Mouse (Mus musculus) left cerebral cortex, adult 2 months (tissue): Measurements from ENCODE around the gene Wdr86. TPM values are rescaled to one million over a fixed set of nuclear protein-coding genes. Genes with fewer than 3 reads are reported as not detected.
A peak's percentile ranks its signal among the peaks of the same experiment; 100 is the strongest.

Experiments used
- DNase-seq, 2 experiments: peaks; one replicate each; pipeline ENCODE4 v3.0.0; 2021 to 2022; ENCODE audit warnings: low spot score in 2 of 2, mixed read lengths in 1 of 2; ENCODE audit errors: extremely low spot score in 1 of 2
- H3K27ac ChIP-seq: fragments of 200-600 bp; 2 replicates; pipeline ENCODE4 v1.8.1; 2022
- H3K4me3 ChIP-seq: fragments of 200-600 bp; 2 replicates; pipeline ENCODE4 v1.8.1; 2022
- CTCF ChIP-seq: fragments of 200-600 bp; IDR thresholded peaks from 2 replicates; pipeline ENCODE4 v1.8.1; 2022; ENCODE audit warnings: antibody characterized with exemption, mild to moderate bottlenecking, moderate library complexity
- intact Hi-C: fragments of 180-260 bp; cut with DNase I; formaldehyde crosslinking; loops from one replicate; pipeline ENCODE4 v1.15.1; 2025
- total RNA-seq, 2 experiments: library from RNA; stranded (reverse); gene quantifications; 2 replicates each; pipeline ENCODE4 v1.2.3; 2021

Wdr86 gene
- total RNA-seq, 2 experiments from 2014 or later, result 0.37 to 0.86 TPM

DNA sequence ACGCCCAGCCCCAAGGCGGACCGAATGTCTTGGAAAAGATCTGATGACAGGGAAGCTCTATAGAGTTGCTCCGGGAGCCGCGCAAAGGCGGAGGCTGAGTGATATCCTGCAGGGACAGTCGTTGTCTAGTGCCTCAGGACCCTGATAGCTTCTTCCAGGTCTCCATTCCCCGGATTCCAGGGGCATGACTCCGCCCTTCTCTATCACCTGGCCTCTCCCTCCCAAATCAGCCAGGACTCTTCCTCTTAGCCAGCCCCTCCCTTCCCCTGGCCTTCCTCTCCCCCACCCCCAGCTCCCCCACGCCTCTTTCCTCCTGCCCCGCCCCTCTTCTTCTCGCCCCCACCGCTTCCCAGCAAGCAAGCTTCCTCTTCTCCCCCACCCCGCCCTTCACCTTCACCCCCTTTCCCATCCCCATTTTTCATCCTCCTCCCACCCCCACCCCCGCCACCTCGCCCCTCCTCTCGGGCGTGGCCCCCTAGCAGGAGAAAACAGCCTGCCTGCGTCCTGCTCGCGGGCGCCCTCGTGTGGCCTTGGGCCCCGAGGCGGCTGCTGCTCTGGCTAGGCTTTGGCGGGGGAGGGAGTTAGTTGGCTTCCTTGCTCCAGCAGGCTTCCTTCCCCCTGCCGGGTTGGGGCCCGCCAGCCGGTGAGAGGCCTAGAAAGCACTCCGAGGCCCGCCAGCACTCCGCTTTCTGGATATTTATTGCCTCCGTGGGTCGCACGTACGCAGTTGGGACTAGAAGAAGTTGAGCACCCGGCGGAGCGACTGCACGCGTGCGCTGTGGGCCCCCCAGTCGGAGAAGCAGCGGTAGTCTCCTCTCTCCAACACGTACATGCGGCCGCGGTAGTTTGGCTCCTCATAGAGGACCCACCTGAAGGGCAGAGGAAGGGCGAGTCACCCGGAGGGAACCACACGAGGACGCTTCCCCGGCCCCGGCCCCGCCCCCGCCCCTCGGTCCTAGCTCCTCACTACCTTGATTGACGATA is 20.1 kb upstream of the Wdr86 start:
- peak; percentile 67 for TF ChIP-seq CTCF
- peak; percentile 84 to 86 for DNase-seq
- intact Hi-C loops, result loop anchor here (1.0 to 2.0 kb wide), 3 partner anchors 30 to 90 kb away; partner anchors contain the start of gene Nub1
- peak overlapping the region; percentile 70 for H3K4me3 ChIP-seq
- H3K27ac ChIP-seq, result peak overlapping the region; percentile 91

DNA sequence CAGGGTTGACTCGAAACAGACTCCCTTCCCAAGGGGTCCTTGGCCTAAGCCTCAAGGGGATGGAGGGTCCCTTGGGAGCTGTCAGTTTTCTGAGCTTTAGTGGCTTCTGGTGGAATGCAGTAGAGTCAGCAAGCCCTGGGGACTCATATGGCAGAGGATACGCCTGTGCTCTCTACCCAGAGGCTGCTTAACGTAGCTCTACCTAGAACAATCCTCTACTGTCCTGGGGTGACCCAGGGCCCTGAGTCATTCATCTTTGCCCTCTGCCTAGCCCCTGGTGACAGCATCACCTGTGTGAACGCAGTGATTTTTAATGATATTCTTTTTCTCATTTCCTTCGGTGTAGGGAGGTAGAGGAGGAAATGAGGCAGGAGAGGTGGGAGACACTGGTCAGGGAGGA is 19.2 kb upstream of the Wdr86 start:
- no peak for DNase-seq
- H3K4me3 ChIP-seq, result no peak overlapping the region; the same call in 1 of the 2 replicates
- intact Hi-C loops, result loop anchor here (1.0 to 2.0 kb wide), 3 partner anchors 31 to 91 kb away; partner anchors contain the start of gene Nub1
- TF ChIP-seq CTCF, result no peak
- peak overlapping the region; percentile 91 for H3K27ac ChIP-seq

DNA sequence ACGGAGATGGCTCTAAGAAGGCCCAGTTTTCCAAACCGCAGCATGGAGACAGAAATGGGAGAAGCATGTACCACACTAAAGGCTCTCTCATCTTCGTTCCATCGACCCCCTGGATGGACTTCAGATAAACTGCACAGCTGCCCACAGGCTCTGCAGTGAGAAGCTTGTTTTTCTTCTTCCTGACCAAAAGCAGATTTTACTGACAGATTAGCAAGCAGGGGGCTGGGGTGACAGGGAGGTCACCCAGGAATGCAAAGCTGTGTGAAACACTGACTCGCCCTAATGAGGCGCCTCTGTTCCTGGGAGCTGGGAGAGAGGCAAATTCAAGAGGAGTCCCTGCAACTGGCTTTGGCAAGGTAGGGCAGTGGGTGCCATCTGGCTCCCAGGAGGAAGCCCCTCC is 17.0 kb upstream of the Wdr86 start:
- intact Hi-C loops, result no loop called here
- DNase-seq, result no peak
- no peak for TF ChIP-seq CTCF
- Histone ChIP-seq H3K4me3 (no peak overlapping the region), H3K27ac (no peak overlapping the region)

DNA sequence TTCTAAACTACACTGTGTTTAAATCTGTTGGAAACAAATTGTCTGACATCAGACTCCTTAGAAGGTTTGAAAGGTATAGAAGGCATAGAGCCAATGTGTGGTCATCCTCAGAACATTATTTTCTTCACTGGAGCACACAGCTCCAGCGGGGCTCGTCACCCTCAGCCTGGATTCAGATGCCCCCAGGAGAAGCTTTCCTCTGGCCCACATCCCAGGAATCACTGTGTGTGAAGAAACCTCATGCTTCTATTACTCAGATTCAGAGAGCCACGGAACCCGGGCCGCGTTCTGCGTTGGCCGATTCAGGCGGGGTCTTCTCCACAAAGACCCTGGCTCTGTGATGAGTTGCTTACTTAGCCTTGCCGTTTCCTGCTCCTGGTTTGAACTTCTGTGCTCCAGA is 13.4 kb upstream of the Wdr86 start:
- intact Hi-C loops, result no loop called here
- Histone ChIP-seq H3K4me3 (no peak overlapping the region), H3K27ac (no peak overlapping the region)
- DNase-seq, result no peak
- TF ChIP-seq CTCF, result no peak

DNA sequence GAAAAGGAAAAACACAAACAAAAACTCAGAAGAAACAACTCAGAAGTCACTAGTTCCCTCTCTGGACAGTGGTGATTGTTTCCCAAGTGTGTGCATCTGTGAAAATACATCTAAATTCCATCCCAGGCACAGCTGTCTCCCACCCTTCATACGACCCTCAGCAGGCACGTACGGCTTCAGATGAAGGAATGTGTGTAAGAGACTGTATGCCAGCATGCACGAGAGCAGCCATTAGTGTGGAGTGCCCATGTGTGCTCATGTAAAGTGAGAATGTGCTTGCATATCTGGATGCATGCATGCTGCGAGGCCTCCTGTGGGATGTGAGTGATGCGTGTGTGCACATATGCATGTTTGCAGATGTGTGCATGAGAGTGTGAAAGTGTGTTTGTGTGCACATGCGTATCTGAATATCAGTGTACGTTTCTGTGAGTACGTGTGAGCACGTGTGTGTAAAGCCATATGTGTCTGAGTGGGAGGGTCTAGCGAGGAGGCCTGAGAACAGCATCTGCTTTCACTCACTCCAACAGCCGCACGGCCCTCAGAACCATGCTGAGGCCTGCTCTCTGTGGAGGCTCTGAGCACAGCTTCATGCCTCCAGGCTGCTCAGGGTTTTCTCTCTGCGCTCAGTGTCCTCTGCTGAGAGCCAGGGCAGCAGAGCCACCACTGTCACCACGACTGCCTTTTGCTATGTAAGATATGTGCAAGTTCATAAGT is 10.8 kb upstream of the Wdr86 start:
- Histone ChIP-seq H3K27ac (no peak overlapping the region), H3K4me3 (no peak overlapping the region)
- DNase-seq, result no peak
- TF ChIP-seq CTCF, result no peak
- intact Hi-C loops, result no loop called here

GRCm38 (mm10) chr5:24739141-24739753 is 8.7 kb upstream of the Wdr86 start:
- intact Hi-C loops, result no loop called here
- Histone ChIP-seq H3K4me3 (no peak overlapping the region), H3K27ac (no peak overlapping the region)
- no peak for TF ChIP-seq CTCF
- peak in 1 of 2 experiments; percentile 31 for DNase-seq

GRCm38 (mm10) chr5:24738517-24738916 is 8.0 kb upstream of the Wdr86 start:
- no peak for TF ChIP-seq CTCF
- intact Hi-C loops, result no loop called here
- no peak overlapping the region for H3K27ac ChIP-seq
- H3K4me3 ChIP-seq, result no peak overlapping the region
- no peak for DNase-seq

- intact Hi-C loops, result no loop called here
- TF ChIP-seq CTCF, result no peak
Observed at GRCm38 (mm10) chr5:24737595-24737994, 7.1 kb upstream of the Wdr86 start.

DNA sequence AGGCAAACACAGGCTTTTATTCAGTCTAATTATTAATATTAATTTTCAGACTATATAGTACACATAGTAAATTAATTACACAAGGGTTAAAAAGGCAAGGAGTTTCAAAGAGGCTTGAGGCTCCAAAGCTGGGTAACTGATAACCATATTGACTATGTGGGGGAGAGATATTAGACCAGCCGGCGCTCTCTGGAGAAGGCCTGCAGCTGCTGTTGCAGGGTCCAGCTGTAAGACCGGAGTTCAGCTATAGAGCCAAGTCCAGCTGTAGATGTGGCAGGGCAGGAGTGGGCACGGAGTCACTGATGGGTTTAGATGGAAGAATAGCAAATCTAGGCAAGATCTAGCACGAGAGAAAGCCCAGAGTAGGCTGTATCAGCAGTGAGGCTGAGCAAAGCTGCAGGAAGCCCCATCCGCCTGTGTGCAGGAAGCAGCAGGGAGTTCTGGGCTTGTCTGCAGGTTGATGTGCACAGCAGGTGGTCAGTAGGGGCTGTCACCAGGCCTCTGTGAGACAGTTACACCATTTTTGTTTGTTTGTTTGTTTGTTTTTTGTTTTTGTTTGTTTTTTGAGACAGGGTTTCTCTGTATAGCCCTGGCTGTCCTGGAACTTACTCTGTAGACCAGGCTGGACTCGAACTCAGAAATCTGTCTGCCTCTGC is 3.4 kb upstream of the Wdr86 start:
- no peak for DNase-seq
- no peak for TF ChIP-seq CTCF
- intact Hi-C loops, result no loop called here
- Histone ChIP-seq H3K4me3 (no peak overlapping the region), H3K27ac (no peak overlapping the region)

More at GRCm38 (mm10) chr5:24737595-24737994, 7.1 kb upstream of the Wdr86 start:
- Histone ChIP-seq H3K4me3 (no peak overlapping the region), H3K27ac (no peak overlapping the region)
- DNase-seq, result no peak

GRCm38 (mm10) chr5:24733134-24733533 is 2.6 kb upstream of the Wdr86 start:
- no peak for DNase-seq
- Histone ChIP-seq H3K4me3 (no peak overlapping the region), H3K27ac (no peak overlapping the region)
- intact Hi-C loops, result no loop called here
- TF ChIP-seq CTCF, result no peak

GRCm38 (mm10) chr5:24730986-24731385 is 459 bp upstream of the Wdr86 start:
- Histone ChIP-seq H3K27ac (no peak overlapping the region), H3K4me3 (no peak overlapping the region)
- DNase-seq, result no peak
- intact Hi-C loops, result no loop called here
- TF ChIP-seq CTCF, result no peak
